Mouse (Mus musculus): Measurements from ENCODE around the gene Pax7. TPM values are rescaled to one million over a fixed set of nuclear protein-coding genes. Genes with fewer than 3 reads are reported as not detected.

The Pax7 gene
- 0.06 TPM in 1 of 2 replicates, not detected in the other for polyA plus RNA-seq (2012; rRNA removed)

DNA sequence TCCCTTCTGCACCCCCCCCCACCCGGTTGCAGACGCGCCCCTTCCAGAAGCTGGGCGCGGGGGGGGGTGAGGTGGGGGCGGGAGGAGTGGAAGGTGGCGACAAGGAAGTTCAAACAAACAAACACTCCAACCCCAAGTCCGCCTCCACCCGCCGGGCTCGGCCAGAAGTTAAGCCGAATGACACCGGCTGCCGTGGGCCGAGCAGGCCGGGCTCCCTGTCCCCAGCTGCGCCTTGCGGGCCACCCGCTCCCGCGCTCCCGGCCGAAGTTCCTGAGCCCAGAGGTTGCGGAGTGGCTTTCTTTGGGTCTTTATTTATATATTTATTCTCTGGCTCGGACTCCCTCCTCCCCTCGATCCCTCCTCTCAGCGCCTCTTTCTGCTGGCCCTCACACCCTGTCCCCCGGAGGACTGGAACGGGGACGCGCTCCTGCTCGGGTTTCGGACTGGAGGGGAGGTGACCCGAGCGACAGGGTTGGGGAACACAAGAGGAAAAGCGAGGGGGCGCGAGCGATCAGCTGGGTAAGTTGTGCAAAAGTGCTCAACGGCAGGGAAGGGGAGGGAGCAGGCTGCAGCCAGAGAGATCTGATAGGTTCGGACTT, at the start of gene Pax7:
TSS of gene Pax7 (minus strand) at position 493 of the 599 bp plus-strand sequence.

Other genes starting within 250 kb of the Pax7 start
- gene Gm21969, start 230.3 kb downstream of the Pax7 start, polyA plus RNA-seq (2012; rRNA removed): not detected in 2 replicates
- 26.2 and 30.9 TPM in 2 replicates for gene Aldh4a1, start 210.7 kb downstream of the Pax7 start, polyA plus RNA-seq (2012; rRNA removed)
- 0.01 TPM in 1 of 2 replicates, not detected in the other for gene Tas1r2, start 180.0 kb downstream of the Pax7 start, polyA plus RNA-seq (2012; rRNA removed)
- 0.39 and 0.44 TPM in 2 replicates for gene Klhdc7a, start 134.5 kb upstream of the Pax7 start, polyA plus RNA-seq (2012; rRNA removed)